Mouse (Mus musculus): Measurements from ENCODE around the gene 4933407L21Rik. TPM values are rescaled to one million over a fixed set of nuclear protein-coding genes. Genes with fewer than 3 reads are reported as not detected.

Gene 4933407L21Rik
- polyA plus RNA-seq, 1 experiment from 2014 or later = 0.09 TPM

DNA sequence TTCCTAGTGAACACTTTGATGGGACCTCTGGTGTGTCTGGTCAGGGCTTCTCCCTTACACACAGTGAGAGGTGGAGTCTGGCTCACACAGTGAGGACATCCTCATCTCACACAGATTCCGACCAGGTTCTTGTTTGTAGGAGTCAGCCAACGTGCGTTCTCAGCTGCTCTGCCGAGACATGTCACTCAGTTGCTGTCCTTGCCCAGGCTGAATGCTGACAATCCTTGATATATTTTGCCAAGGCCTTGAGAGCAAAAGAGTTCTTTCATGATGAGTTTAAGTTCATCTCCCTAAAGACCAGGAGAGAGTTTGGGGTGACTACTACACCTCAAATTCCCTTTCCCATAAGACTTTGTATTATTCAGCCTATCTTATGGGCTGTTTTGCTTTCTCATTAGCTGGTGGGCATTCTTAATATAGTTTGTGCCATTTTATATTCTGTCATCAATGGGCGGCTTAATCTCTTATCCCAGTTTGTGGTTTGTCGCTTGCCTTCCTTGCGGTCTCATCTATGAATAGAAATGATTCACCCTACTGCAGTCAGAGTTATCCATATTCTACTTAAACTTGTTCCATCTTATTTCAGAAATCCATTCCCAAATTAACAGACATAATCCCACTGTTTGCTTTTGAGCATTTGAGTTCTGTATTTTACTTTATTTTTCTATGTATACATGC, 15.1 kb upstream of the 4933407L21Rik start:
- no peak for ATAC-seq (replicated peaks; ENCODE audit: extremely low read depth, insufficient read depth, low FRiP score)
- no peak overlapping the region for H3K27ac ChIP-seq (ENCODE audit: low read length)
- 75% methylated on average over 7 of the region's 7 CpGs for whole genome bisulfite sequencing

DNA sequence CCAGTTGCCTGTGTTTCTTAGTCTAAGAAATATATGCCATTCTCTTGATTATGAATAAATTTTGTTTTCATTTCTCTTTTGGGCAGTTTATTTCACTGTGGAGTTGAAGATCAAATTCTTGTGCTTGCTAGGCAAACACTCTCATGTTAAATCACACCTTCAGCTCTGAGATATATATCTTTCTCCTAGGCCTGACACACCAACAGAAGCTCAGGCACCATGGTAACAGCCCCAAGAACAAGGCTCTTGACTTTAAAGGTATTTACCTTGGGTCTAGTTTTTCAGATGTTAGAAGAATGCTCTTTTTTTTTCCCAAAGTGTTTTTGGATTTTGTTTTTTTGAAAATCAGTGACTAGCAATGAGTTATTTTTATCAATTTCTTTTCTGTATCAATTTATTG, 12.4 kb upstream of the 4933407L21Rik start:
- Histone ChIP-seq H3K4me1 (ENCODE audit: control insufficient read depth, insufficient read depth, low read length) (no peaks in the 10 kb centered on the region), H3K27me3 (ENCODE audit: control insufficient read depth, insufficient read depth, low read length) (no peaks in the 10 kb centered on the region), H3K4me2 (ENCODE audit: low read depth, low read length) (no peak overlapping the region), H3K27ac (ENCODE audit: low read length) (no peak overlapping the region), H3K36me3 (ENCODE audit: control insufficient read depth, insufficient read depth) (0 out of 2 replicates have a peak, but pooled peaks cover 1% of the 10 kb centered on the region), H3K9ac (ENCODE audit: low read length) (no peak overlapping the region), H3K9me3 (replicated peaks; ENCODE audit: control insufficient read depth, low read length) (peaks cover 4% of the 10 kb centered on the region; the same call in 1 of the 2 replicates), H3K4me3 (ENCODE audit: low read length) (no peak overlapping the region)
- no peak for ATAC-seq (replicated peaks; ENCODE audit: extremely low read depth, insufficient read depth, low FRiP score)

More for the DNA sequence above, 15.1 kb upstream of the 4933407L21Rik start:
- Histone ChIP-seq H3K9ac (ENCODE audit: low read length) (no peak overlapping the region), H3K4me2 (ENCODE audit: low read depth, low read length) (no peak overlapping the region), H3K27me3 (ENCODE audit: control insufficient read depth, insufficient read depth, low read length) (no peaks in the 10 kb centered on the region), H3K36me3 (ENCODE audit: control insufficient read depth, insufficient read depth) (peaks cover 2% of the 10 kb centered on the region; the same call in 1 of the 2 replicates), H3K4me1 (ENCODE audit: control insufficient read depth, insufficient read depth, low read length) (peaks cover 10% of the 10 kb centered on the region), H3K9me3 (replicated peaks; ENCODE audit: control insufficient read depth, low read length) (peaks cover 4% of the 10 kb centered on the region; the same call in 1 of the 2 replicates), H3K4me3 (ENCODE audit: low read length) (no peak overlapping the region)

GRCm38 (mm10) chr1:85916830-85917450, 11.3 kb upstream of the 4933407L21Rik start:
- WGBS = 57% methylated on average over 4 of the region's 4 CpGs
- no peak overlapping the region for H3K4me2 ChIP-seq (ENCODE audit: low read depth, low read length)
- H3K4me1 ChIP-seq (ENCODE audit: control insufficient read depth, insufficient read depth, low read length) = no peaks in the 10 kb centered on the region
- no peaks in the 10 kb centered on the region for H3K9me3 ChIP-seq (replicated peaks; ENCODE audit: control insufficient read depth, low read length)
- H3K9ac ChIP-seq (ENCODE audit: low read length) = no peak overlapping the region
- H3K36me3 ChIP-seq (ENCODE audit: control insufficient read depth, insufficient read depth) = no peaks in the 10 kb centered on the region
- H3K27ac ChIP-seq (ENCODE audit: low read length) = no peak overlapping the region
- no peak overlapping the region for H3K4me3 ChIP-seq (ENCODE audit: low read length)
- ATAC-seq (replicated peaks; ENCODE audit: extremely low read depth, insufficient read depth, low FRiP score) = no peak
- no peaks in the 10 kb centered on the region for H3K27me3 ChIP-seq (ENCODE audit: control insufficient read depth, insufficient read depth, low read length)

- no peak overlapping the region for H3K9ac ChIP-seq (ENCODE audit: low read length)
- no peak for ATAC-seq (replicated peaks; ENCODE audit: extremely low read depth, insufficient read depth, low FRiP score)
- no peak overlapping the region for H3K27ac ChIP-seq (ENCODE audit: low read length)
- 72% methylated on average over 7 of the region's 7 CpGs for WGBS
- no peak overlapping the region for H3K4me3 ChIP-seq (ENCODE audit: low read length)
- no peaks in the 10 kb centered on the region for H3K36me3 ChIP-seq (ENCODE audit: control insufficient read depth, insufficient read depth)
- H3K4me1 ChIP-seq (ENCODE audit: control insufficient read depth, insufficient read depth, low read length) = no peaks in the 10 kb centered on the region
- no peaks in the 10 kb centered on the region for H3K9me3 ChIP-seq (replicated peaks; ENCODE audit: control insufficient read depth, low read length)
- no peaks in the 10 kb centered on the region for H3K27me3 ChIP-seq (ENCODE audit: control insufficient read depth, insufficient read depth, low read length)
- H3K4me2 ChIP-seq (ENCODE audit: low read depth, low read length) = no peak overlapping the region
Observed at GRCm38 (mm10) chr1:85919621-85920020, 8.7 kb upstream of the 4933407L21Rik start.

GRCm38 (mm10) chr1:85921725-85922124, 6.6 kb upstream of the 4933407L21Rik start:
- no peaks in the 10 kb centered on the region for H3K4me1 ChIP-seq (ENCODE audit: control insufficient read depth, insufficient read depth, low read length)
- no peaks in the 10 kb centered on the region for H3K36me3 ChIP-seq (ENCODE audit: control insufficient read depth, insufficient read depth)
- no peaks in the 10 kb centered on the region for H3K27me3 ChIP-seq (ENCODE audit: control insufficient read depth, insufficient read depth, low read length)
- no peak overlapping the region for H3K4me2 ChIP-seq (ENCODE audit: low read depth, low read length)
- H3K4me3 ChIP-seq (ENCODE audit: low read length) = no peak overlapping the region
- ATAC-seq (replicated peaks; ENCODE audit: extremely low read depth, insufficient read depth, low FRiP score) = no peak
- H3K27ac ChIP-seq (ENCODE audit: low read length) = no peak overlapping the region
- 85% methylated on average over 7 of the region's 7 CpGs for WGBS
- no peak overlapping the region for H3K9ac ChIP-seq (ENCODE audit: low read length)
- no peaks in the 10 kb centered on the region for H3K9me3 ChIP-seq (replicated peaks; ENCODE audit: control insufficient read depth, low read length)

DNA sequence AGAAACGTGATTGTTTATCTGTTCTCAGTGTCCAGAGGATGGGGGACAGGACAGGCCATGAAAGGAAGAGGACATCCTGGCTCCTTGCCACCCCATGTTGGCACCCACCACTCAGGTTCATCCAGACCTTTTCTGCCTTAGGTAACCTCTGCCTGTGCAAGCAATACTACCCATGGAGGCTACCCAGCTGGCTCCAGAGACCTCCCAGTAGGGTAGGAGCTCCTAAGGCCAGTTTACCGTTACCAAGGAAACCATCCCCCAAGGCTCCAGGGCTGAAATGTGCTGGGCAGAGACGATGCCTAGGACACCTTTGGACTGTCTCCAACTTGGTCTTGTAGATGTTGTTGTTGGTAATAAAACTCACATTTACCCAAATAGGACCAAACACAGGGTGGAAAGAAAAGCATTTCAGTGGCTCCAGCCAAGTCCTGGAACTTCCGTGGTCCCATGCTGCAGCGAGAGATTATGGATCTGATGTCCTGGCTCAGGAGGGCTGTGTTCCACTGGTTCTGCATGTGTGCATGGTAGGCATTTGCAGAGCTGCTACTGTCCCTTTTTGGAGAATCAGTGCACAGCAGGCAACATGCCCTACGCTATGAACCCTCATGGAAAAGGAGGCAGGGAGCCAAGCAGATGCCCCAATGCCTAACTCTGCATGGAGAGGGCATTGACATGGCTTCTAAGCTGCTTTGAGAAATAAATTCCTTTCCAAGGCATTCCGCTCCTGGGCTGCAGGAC, 6.0 kb upstream of the 4933407L21Rik start:
- no peaks in the 10 kb centered on the region for H3K9me3 ChIP-seq (replicated peaks; ENCODE audit: control insufficient read depth, low read length)
- H3K27ac ChIP-seq (ENCODE audit: low read length) = no peak overlapping the region
- H3K9ac ChIP-seq (ENCODE audit: low read length) = no peak overlapping the region
- H3K4me1 ChIP-seq (ENCODE audit: control insufficient read depth, insufficient read depth, low read length) = no peaks in the 10 kb centered on the region
- H3K4me3 ChIP-seq (ENCODE audit: low read length) = no peak overlapping the region
- no peak for ATAC-seq (replicated peaks; ENCODE audit: extremely low read depth, insufficient read depth, low FRiP score)
- no peaks in the 10 kb centered on the region for H3K27me3 ChIP-seq (ENCODE audit: control insufficient read depth, insufficient read depth, low read length)
- 61% methylated on average over 7 of the region's 7 CpGs for WGBS
- H3K36me3 ChIP-seq (ENCODE audit: control insufficient read depth, insufficient read depth) = no peaks in the 10 kb centered on the region
- no peak overlapping the region for H3K4me2 ChIP-seq (ENCODE audit: low read depth, low read length)

DNA sequence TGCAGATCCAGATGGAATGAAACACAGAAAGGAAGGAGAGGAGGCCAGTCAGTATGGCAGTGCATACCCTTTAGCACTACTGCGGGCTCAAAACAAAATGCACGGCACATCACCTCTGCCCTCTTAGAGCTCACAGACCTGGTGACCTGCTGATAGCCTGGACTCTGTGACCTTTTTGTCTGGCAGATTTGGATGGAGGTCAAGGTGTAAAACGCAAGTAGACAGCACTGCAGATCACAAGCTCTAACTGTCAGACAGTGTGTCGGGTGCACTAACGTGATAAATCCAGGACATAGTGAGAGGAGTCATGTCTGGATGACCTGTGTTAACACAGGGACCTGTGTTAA, 5.4 kb upstream of the 4933407L21Rik start:
- Histone ChIP-seq H3K9ac (ENCODE audit: low read length) (no peak overlapping the region), H3K4me3 (ENCODE audit: low read length) (no peak overlapping the region), H3K36me3 (ENCODE audit: control insufficient read depth, insufficient read depth) (no peaks in the 10 kb centered on the region), H3K27me3 (ENCODE audit: control insufficient read depth, insufficient read depth, low read length) (no peaks in the 10 kb centered on the region), H3K4me2 (ENCODE audit: low read depth, low read length) (no peak overlapping the region), H3K4me1 (ENCODE audit: control insufficient read depth, insufficient read depth, low read length) (peaks cover 4% of the 10 kb centered on the region), H3K9me3 (replicated peaks; ENCODE audit: control insufficient read depth, low read length) (no peaks in the 10 kb centered on the region), H3K27ac (ENCODE audit: low read length) (no peak overlapping the region)
- WGBS = 80% methylated on average over 5 of the region's 5 CpGs
- no peak for ATAC-seq (replicated peaks; ENCODE audit: extremely low read depth, insufficient read depth, low FRiP score)

GRCm38 (mm10) chr1:85925183-85925582, 3.1 kb upstream of the 4933407L21Rik start:
- H3K4me1 ChIP-seq (ENCODE audit: control insufficient read depth, insufficient read depth, low read length) = peaks cover 14% of the 10 kb centered on the region
- H3K36me3 ChIP-seq (ENCODE audit: control insufficient read depth, insufficient read depth) = no peaks in the 10 kb centered on the region
- 86% methylated on average over 5 of the region's 5 CpGs for whole genome bisulfite sequencing
- H3K9me3 ChIP-seq (replicated peaks; ENCODE audit: control insufficient read depth, low read length) = no peaks in the 10 kb centered on the region
- no peak overlapping the region for H3K9ac ChIP-seq (ENCODE audit: low read length)
- no peak for ATAC-seq (replicated peaks; ENCODE audit: extremely low read depth, insufficient read depth, low FRiP score)
- H3K27me3 ChIP-seq (ENCODE audit: control insufficient read depth, insufficient read depth, low read length) = no peaks in the 10 kb centered on the region
- H3K4me2 ChIP-seq (ENCODE audit: low read depth, low read length) = no peak overlapping the region
- no peak overlapping the region for H3K4me3 ChIP-seq (ENCODE audit: low read length)
- no peak overlapping the region for H3K27ac ChIP-seq (ENCODE audit: low read length)

- no peaks in the 10 kb centered on the region for H3K27me3 ChIP-seq (ENCODE audit: control insufficient read depth, insufficient read depth, low read length)
- H3K27ac ChIP-seq (ENCODE audit: low read length) = no peak overlapping the region
- peaks cover 24% of the 10 kb centered on the region for H3K4me1 ChIP-seq (ENCODE audit: control insufficient read depth, insufficient read depth, low read length)
- H3K9me3 ChIP-seq (replicated peaks; ENCODE audit: control insufficient read depth, low read length) = no peaks in the 10 kb centered on the region
- no peak overlapping the region for H3K4me3 ChIP-seq (ENCODE audit: low read length)
- 76% methylated on average over 4 of the region's 4 CpGs for WGBS
- H3K36me3 ChIP-seq (ENCODE audit: control insufficient read depth, insufficient read depth) = no peaks in the 10 kb centered on the region
- no peak overlapping the region; the same call in 1 of the 2 replicates for H3K9ac ChIP-seq (ENCODE audit: low read length)
- H3K4me2 ChIP-seq (ENCODE audit: low read depth, low read length) = no peak overlapping the region
- ATAC-seq (replicated peaks; ENCODE audit: extremely low read depth, insufficient read depth, low FRiP score) = no peak
Observed at GRCm38 (mm10) chr1:85928688-85929065, 394 bp downstream of the 4933407L21Rik start.

Measured in heart, embryonic 16.5 days (tissue).